Mouse (Mus musculus) bone marrow, adult 2 months (tissue): Measurements from ENCODE around the gene Rsph6a.

Experiments
- CTCF ChIP-seq: fragments of 200-500 bp; IDR thresholded peaks from 2 replicates; pipeline ENCODE4 v1.5.1; 2011; ENCODE audit warnings: low read length, control low read depth; ENCODE audit not compliant: control insufficient read depth, insufficient read depth
- POLR2A ChIP-seq: fragments of 200-500 bp; IDR thresholded peaks from 2 replicates; pipeline ENCODE4 v1.6.1; 2011; ENCODE audit warnings: low read depth, mild to moderate bottlenecking, control low read depth, low read length, borderline replicate concordance; ENCODE audit not compliant: control insufficient read depth

DNA sequence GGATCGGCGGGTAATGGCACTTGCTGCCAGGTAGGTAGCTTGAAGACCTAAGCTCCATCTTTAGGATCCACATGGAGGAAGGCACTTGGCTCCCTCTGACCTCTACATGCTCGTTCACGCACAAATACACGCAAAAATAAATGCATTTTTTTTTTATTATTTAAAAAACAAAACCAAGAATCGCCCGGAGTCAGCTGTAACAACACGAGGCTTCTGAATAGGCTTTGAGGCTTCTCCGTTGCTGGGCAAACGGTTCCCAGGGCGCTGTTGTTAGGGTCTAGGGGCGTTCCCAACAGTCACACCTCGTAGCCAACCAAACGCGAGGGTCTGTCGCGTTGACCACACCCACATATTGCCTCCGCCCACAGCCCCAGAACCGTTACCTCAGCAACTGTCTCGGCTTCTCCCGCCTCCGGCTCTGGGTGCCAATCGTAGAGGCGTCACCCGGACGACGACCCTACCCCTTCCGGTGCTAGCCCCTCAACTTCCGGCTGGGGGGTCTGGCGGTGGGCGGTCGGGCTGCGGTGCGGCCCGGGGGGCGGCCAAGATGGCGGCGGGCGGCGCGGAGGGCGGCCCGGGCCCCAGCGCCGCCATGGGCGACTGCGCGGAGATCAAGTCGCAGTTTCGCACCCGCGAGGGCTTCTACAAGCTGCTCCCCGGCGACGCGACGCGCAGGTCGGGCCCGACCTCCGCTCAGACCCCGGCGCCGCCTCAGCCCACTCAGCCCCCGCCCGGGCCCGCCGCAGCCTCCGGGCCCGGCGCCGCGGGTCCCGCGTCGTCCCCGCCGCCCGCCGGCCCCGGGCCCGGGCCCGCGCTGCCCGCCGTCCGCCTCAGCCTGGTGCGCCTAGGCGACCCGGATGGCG, 21.5 kb downstream of the Rsph6a start, which contains the start of gene Dmwd:
- TF ChIP-seq CTCF, result no peak
- TF ChIP-seq POLR2A, result no peak; the same call in 1 of the 2 replicates
